Mouse (Mus musculus) neural tube, embryonic 13.5 days (tissue): ENCODE results near the gene Kbtbd8. TPM values are rescaled to one million over a fixed set of nuclear protein-coding genes. Genes with fewer than 3 reads are reported as not detected.

Source experiments
- polyA plus RNA-seq: library from polyadenylated mRNA; unstranded; fragments of >200 nt; fragmentation: Nextera tagmentation; extraction: Ambion mirVana; gene quantifications from 2 replicates; pipeline ENCODE4 v1.2.1, GENCODE M21; 2015

The Kbtbd8 gene
- polyA plus RNA-seq, 1 experiment from 2014 or later, result 4.5 TPM

Other genes starting within 250 kb of the Kbtbd8 start
- gene Gm10234, start 204.9 kb downstream of the Kbtbd8 start, polyA plus RNA-seq, result not detected in 2 replicates